Mouse (Mus musculus) midbrain, embryonic 15.5 days (tissue): ENCODE data around the gene Fat1. TPM values are rescaled to one million over a fixed set of nuclear protein-coding genes. Genes with fewer than 3 reads are reported as not detected.
A peak's percentile ranks its signal among the peaks of the same experiment; 100 is the strongest.

Experiments used
- ATAC-seq: fragments of 200-750 bp; cut with Nextera tagmentation; replicated peaks from 2 replicates; pipeline ENCODE4 v1.8.0; 2017; ENCODE audit warnings: moderate TSS enrichment
- H3K27ac ChIP-seq: fragments of 300-500 bp; sonication (generic); 2 replicates; pipeline ENCODE4 v1.5.1; 2015; ENCODE audit warnings: mild to moderate bottlenecking, inconsistent platforms
- H3K27me3 ChIP-seq: fragments of 300-500 bp; sonication (generic); replicated peaks from 2 replicates; pipeline ENCODE4 v1.6.1; 2015; ENCODE audit warnings: inconsistent platforms
- H3K36me3 ChIP-seq: fragments of 300-500 bp; sonication (generic); replicated peaks from 2 replicates; pipeline ENCODE4 v1.6.1; 2015; ENCODE audit warnings: inconsistent platforms
- H3K4me1 ChIP-seq: fragments of 300-500 bp; sonication (generic); 2 replicates; pipeline ENCODE4 v1.6.1; 2015; ENCODE audit warnings: inconsistent platforms
- H3K4me2 ChIP-seq: fragments of 300-500 bp; sonication (generic); 2 replicates; pipeline ENCODE4 v1.6.1; 2015; ENCODE audit warnings: inconsistent platforms, mild to moderate bottlenecking, moderate library complexity
- H3K4me3 ChIP-seq: fragments of 300-500 bp; sonication (generic); 2 replicates; pipeline ENCODE4 v1.5.1; 2015; ENCODE audit warnings: mild to moderate bottlenecking, inconsistent platforms
- H3K9ac ChIP-seq: fragments of 300-500 bp; sonication (generic); 2 replicates; pipeline ENCODE4 v1.6.1; 2015; ENCODE audit warnings: mild to moderate bottlenecking, inconsistent platforms
- H3K9me3 ChIP-seq: fragments of 300-500 bp; sonication (generic); 2 replicates; pipeline ENCODE4 v1.6.1; 2016; ENCODE audit warnings: inconsistent platforms
- WGBS: fragments of 180-500 bp; shearing (Covaris S2); methylation state at CpG from one replicate; pipeline ENCODE4 v1.1.7; 2015; ENCODE audit warnings: mixed read lengths; 5-methylcytosine and 5-hydroxymethylcytosine counted together
- polyA plus RNA-seq: library from polyadenylated mRNA; unstranded; fragments of >200 nt; fragmentation: Nextera tagmentation; extraction: Ambion mirVana; gene quantifications from 2 replicates; pipeline ENCODE4 v1.2.1, GENCODE M21; 2015

Gene Fat1
- polyA plus RNA-seq: 11.8 and 14.0 TPM in 2 replicates

DNA sequence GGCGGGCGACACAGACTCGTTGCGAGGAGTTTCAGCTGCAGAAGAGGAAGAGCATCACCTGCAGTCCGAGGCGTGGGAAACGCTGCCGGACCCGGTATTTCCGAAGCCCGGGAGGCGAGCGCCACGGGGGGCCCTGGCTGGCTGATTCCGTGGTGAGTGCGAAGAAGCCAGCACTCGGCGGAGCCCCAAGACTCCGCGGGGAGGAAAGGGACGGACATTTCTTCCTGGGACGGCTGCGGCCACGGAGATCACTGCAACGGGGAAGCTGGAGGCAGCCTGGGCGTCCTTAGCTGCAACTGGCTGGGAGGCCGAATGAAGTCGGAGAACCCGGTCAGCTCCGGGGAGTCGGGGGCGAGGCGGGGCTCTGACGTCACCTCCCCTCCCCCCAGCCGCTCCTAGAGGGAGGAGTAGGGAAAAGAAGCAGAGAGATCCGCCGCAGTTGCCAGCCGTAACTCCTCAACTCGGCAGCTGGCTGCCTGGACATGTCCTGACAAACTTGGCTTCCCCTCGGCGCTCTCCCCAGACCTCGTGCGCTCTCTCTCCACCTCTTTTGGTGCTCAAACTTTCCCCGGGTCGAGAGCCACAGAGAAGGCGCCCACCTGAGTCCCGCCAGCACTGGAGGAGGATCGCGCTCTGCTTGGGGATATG lies at the start of gene Fat1:
Fat1 (plus strand) TSS at position 598 of the 648 bp plus-strand sequence.
- H3K4me1 ChIP-seq: peaks cover 3% of the 10 kb centered on the region; the same call in 1 of the 2 replicates
- peak; percentile 55 for ATAC-seq
- H3K36me3 ChIP-seq: no peaks in the 10 kb centered on the region
- peak within 1 kb of the TSS; percentile 94 for H3K4me2 ChIP-seq
- H3K27me3 ChIP-seq: no peaks in the 10 kb centered on the region
- WGBS: under 1% methylated on average over 49 of the region's 49 CpGs
- no peaks in the 10 kb centered on the region for H3K9me3 ChIP-seq
- H3K27ac ChIP-seq: peak within 1 kb of the TSS; percentile 86
- H3K4me3 ChIP-seq: peak within 1 kb of the TSS; percentile 93
- peak within 1 kb of the TSS; percentile 73 for H3K9ac ChIP-seq

DNA sequence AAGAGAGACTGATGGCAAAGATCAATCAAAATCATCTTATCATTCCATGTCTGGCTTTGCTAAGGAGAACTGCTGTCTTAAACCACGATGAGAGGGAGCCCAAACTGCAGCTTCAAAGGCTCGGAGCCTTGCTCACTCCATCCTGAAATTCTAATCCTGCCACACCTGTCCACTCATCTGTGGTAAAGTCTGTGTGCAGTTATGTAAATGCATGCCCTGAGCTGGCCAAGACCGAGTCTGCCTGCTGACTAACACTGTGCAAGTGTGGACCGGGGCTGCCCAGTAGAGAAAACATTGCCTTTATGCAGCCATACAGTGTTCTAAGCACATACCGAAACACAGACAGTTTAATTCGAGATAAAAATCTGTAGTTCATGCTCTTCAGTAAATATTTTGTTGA lies 40.6 kb upstream of the Fat1 start:
- no peak for ATAC-seq
- Histone ChIP-seq H3K9ac (no peak overlapping the region), H3K36me3 (no peaks in the 10 kb centered on the region), H3K9me3 (no peaks in the 10 kb centered on the region), H3K27ac (no peak overlapping the region), H3K27me3 (no peaks in the 10 kb centered on the region), H3K4me3 (no peak overlapping the region), H3K4me1 (0 out of 2 replicates have a peak, but pooled peaks cover 4% of the 10 kb centered on the region), H3K4me2 (no peak overlapping the region)
- 72% methylated on average over 6 of the region's 6 CpGs for WGBS

- Histone ChIP-seq H3K36me3 (no peaks in the 10 kb centered on the region), H3K27ac (no peak overlapping the region), H3K4me2 (no peak overlapping the region), H3K9me3 (no peaks in the 10 kb centered on the region), H3K9ac (no peak overlapping the region), H3K4me3 (no peak overlapping the region), H3K4me1 (0 out of 2 replicates have a peak, but pooled peaks cover 5% of the 10 kb centered on the region), H3K27me3 (no peaks in the 10 kb centered on the region)
- ATAC-seq: peak; percentile 56; the same call in 1 of the 2 replicates
- WGBS: 48% methylated on average over 12 of the region's 12 CpGs
These were observed 35.7 kb upstream of the Fat1 start for GRCm38 (mm10) chr8:44899575-44899991.

DNA sequence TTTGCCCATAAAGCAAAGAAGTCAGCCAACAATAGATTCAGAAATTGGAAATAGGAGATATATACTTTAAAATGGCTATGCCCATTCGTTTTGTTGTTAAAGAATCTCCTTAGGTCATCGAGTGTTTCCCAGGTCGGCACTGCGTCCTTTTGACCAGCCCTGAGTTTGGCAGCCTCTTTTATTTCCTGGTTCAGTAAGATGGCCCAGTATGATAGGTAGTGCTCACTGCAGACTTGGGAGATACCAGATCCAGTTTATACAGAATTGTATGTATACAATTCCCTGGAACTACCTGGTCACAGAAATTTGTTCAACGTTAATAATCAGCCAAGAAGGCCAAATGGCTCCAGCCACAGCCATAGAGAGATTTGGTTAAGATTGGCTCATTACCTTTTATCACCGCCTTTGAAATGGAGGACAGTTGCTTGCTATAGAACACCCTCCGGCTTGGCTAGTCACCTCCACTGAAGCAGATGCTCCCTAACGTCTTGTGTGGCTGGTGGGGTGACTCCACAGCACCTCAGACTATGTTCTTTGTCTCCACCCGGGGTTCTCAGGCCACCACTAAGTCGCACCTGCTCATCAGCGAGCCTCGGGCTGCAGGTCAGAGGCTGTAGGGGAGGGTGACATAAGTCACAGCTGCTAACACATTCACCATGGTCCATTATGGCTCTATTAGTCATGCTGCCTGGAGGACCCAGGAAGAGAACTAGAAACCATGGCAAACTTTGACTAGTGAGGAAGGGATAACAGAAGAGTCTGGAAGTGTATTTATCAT lies 23.9 kb upstream of the Fat1 start:
- Histone ChIP-seq H3K36me3 (no peaks in the 10 kb centered on the region), H3K4me3 (no peak overlapping the region), H3K9me3 (no peaks in the 10 kb centered on the region), H3K9ac (no peak overlapping the region), H3K27ac (no peak overlapping the region), H3K27me3 (no peaks in the 10 kb centered on the region), H3K4me2 (no peak overlapping the region), H3K4me1 (no peaks in the 10 kb centered on the region)
- whole genome bisulfite sequencing: 81% methylated on average over 12 of the region's 12 CpGs
- no peak for ATAC-seq

DNA sequence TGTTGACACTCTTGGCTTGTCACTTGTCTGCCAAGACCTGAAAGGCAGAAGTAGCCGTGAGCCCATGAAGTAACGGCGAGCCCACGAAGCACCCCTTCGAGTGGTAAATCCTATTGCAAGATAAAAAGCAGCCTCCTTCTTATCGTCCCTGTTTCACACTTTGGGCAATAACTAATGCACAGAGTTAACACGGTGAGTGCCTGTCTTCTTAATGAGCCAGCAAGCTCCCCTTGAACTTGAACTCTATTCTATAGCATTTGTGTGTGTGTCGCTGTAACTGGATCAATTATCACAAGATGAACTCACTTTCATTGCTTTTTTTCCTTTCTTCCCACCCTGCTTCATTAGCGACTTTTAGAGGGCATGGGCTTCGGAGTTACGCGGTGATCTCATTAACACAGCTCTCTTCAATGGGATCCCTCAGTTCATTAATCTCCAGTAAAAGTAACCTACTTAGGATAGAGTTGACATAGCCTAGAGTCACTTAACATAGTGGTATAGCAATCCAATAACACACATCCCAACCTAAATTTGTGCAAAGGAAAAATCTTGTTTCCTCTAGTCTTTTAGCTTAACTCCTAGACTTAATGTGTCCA lies 15.7 kb upstream of the Fat1 start:
- Histone ChIP-seq H3K4me2 (no peak overlapping the region), H3K4me1 (no peaks in the 10 kb centered on the region), H3K27ac (no peak overlapping the region), H3K9me3 (no peaks in the 10 kb centered on the region), H3K4me3 (no peak overlapping the region), H3K36me3 (no peaks in the 10 kb centered on the region), H3K27me3 (no peaks in the 10 kb centered on the region), H3K9ac (no peak overlapping the region)
- WGBS: 81% methylated on average over 12 of the region's 12 CpGs
- no peak for ATAC-seq

DNA sequence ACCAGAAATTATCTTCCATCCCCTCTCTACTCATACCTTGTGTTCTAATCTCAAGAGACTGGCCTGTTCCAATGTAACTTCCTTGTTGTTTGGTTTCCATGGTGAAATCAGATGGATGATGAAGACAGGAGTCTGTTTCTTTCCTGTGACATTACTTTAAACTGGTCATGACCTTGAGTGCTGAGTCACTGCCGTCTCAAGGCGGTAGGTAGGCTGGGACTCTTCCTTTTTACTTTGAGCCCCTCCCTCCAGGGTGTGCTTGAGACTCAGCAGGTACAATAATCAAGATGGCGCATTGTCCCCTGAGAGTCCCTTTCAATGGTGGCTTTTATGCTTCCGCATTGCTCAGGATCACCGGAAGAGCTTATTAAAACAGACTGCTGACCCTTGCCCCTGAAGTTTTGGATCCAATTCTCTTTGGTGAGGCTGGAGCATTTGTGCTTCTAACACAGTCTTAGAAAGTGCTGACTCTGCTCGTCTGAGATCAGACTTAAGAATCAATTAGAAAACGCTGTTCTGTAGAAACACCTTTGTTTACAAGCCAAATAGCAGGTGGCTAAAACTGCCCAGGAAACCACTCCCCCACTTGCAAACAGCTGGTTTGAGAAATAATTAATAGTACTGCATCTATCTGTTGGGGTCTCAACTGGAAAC lies 14.7 kb upstream of the Fat1 start:
- no peak for ATAC-seq
- Histone ChIP-seq H3K4me3 (no peak overlapping the region), H3K4me1 (no peaks in the 10 kb centered on the region), H3K9ac (no peak overlapping the region), H3K36me3 (no peaks in the 10 kb centered on the region), H3K27ac (no peak overlapping the region), H3K9me3 (no peaks in the 10 kb centered on the region), H3K27me3 (no peaks in the 10 kb centered on the region), H3K4me2 (no peak overlapping the region)
- WGBS: 72% methylated on average over 7 of the region's 7 CpGs

DNA sequence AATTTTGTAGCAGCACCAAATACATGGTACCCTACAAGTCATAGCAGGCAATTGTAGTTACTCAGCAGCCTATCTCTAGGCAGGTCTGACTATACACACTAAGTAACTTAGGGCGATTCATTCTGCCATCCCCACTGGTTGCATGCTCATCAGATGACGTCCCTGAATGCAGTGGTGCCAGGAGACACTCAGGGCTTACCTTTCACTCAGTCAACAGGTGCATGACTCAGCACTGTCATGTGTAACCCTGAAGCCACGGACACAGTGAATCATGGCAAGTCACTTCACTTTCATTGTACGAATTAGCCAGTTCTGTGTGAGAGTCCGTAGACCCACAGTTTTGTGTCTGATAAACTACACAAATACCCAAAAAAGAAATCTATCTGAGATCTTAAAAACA lies 10.3 kb upstream of the Fat1 start:
- Histone ChIP-seq H3K9me3 (no peaks in the 10 kb centered on the region), H3K9ac (no peak overlapping the region), H3K36me3 (no peaks in the 10 kb centered on the region), H3K27me3 (no peaks in the 10 kb centered on the region), H3K4me2 (no peak overlapping the region), H3K4me1 (no peaks in the 10 kb centered on the region), H3K4me3 (no peak overlapping the region), H3K27ac (no peak overlapping the region)
- WGBS: 92% methylated on average over 5 of the region's 5 CpGs
- no peak for ATAC-seq

DNA sequence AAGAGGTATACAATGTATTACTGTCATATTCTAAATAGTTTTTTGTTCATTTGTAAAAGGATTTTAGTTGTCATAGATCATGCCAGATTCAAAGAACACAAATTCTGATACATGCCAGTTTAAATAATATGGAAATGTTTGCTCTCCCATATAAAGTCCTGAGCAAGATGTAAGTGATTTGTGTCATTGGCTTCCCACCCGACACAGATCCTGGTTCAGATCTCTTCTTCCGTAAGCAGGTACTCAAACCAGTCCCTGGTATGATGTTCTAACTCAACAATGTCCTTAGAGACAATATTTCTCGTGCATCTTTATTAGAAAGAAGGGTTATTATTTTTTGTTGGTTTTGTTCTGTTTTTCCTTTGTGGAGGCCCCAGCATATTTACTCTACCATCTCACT lies 5.2 kb upstream of the Fat1 start:
- Histone ChIP-seq H3K4me3 (no peak overlapping the region), H3K9ac (no peak overlapping the region), H3K4me1 (no peaks in the 10 kb centered on the region), H3K27ac (no peak overlapping the region), H3K9me3 (no peaks in the 10 kb centered on the region), H3K36me3 (no peaks in the 10 kb centered on the region), H3K4me2 (no peak overlapping the region), H3K27me3 (no peaks in the 10 kb centered on the region)
- no peak for ATAC-seq
- 83% methylated on average over 3 of the region's 3 CpGs for WGBS

GRCm38 (mm10) chr8:44932546-44933342 lies 2.5 kb upstream of the Fat1 start:
- Histone ChIP-seq H3K4me1 (peaks cover 3% of the 10 kb centered on the region; the same call in 1 of the 2 replicates), H3K27me3 (no peaks in the 10 kb centered on the region), H3K4me3 (no peak overlapping the region), H3K9me3 (no peaks in the 10 kb centered on the region), H3K4me2 (no peak overlapping the region), H3K9ac (no peak overlapping the region), H3K36me3 (no peaks in the 10 kb centered on the region), H3K27ac (no peak overlapping the region)
- 92% methylated on average over 9 of the region's 9 CpGs for WGBS
- ATAC-seq: no peak

- 43% methylated on average over 6 of the region's 6 CpGs for WGBS
- Histone ChIP-seq H3K4me2 (peak overlapping the region; percentile 94), H3K4me1 (peaks cover 3% of the 10 kb centered on the region; the same call in 1 of the 2 replicates), H3K9me3 (no peaks in the 10 kb centered on the region), H3K36me3 (no peaks in the 10 kb centered on the region), H3K4me3 (peak overlapping the region; percentile 93), H3K27ac (no peak overlapping the region), H3K27me3 (no peaks in the 10 kb centered on the region), H3K9ac (no peak overlapping the region)
- no peak for ATAC-seq
These were observed 1.8 kb upstream of the Fat1 start for GRCm38 (mm10) chr8:44933478-44933877.

DNA sequence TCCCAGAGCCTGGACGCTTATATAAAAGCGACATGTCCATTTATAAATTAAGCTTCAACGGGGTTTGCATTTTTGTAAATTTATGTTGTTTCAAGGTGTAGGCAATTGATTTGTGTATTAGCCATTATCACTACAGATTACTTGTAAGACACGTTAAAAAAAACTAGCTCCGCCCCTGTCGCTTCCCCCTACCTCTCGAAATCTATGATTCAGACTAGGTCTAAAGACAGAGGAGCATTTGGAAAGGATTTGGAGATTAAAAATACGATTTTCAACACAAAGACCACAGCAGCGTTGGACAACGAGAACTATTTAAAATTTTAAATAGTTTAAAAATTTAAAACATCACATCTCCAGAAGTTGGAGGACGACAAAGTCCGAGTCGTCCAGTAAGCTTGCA lies 831 bp upstream of the Fat1 start:
- Histone ChIP-seq H3K4me2 (peak overlapping the region; percentile 94), H3K27me3 (no peaks in the 10 kb centered on the region), H3K4me3 (peak overlapping the region; percentile 93), H3K27ac (peak overlapping the region; percentile 86), H3K9me3 (no peaks in the 10 kb centered on the region), H3K9ac (peak overlapping the region; percentile 73), H3K4me1 (peaks cover 3% of the 10 kb centered on the region; the same call in 1 of the 2 replicates), H3K36me3 (no peaks in the 10 kb centered on the region)
- no peak for ATAC-seq
- WGBS: 1% methylated on average over 13 of the region's 13 CpGs
